Mouse (Mus musculus) thymus, postnatal 10 days (tissue): Measurements from ENCODE around the gene Spdya.
"Not testable (repeated sequence)": the region's sequence is repeated elsewhere in the genome, so short reads cannot be mapped to it uniquely, and the experiment has no call there.

ENCODE experiments used
- DNase-seq, 2 experiments: peaks; one replicate each; pipeline ENCODE4 v3.0.0; 2021; ENCODE audit warnings: low spot score in 2 of 2

Spdya gene

GRCm38 (mm10) chr17:71551757-71552451 lies at the start of gene Spdya:
Gene Spdya, plus strand, starts transcription at chr17:71552061.
- DNase-seq, result peak; percentile 56 to 65

DNA sequence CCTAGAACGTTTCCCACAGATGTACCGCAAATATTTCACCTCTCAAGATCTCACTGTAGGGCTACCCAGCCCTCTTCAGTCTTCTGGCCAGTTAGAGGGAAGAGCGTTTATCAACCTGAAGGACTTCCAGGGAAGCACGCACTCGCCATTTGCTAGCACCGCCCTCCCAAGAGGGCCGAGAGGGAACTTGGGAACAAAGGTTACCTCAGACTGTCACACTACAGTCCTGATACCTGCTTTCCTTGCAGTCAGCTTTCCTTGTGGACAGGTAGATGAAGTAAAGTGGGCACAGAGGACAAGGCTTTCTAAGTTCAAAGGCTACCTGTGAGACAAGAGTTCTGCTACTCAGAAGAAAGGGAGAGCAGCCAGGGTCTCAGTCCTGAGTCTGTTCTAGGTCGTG lies 45.0 kb upstream of the Spdya start:
- DNase-seq, result no peak

- DNase-seq, result no peak
Observed at GRCm38 (mm10) chr17:71510297-71510696, 41.6 kb upstream of the Spdya start.

GRCm38 (mm10) chr17:71526302-71526708 lies 25.6 kb upstream of the Spdya start:
- no peak for DNase-seq

DNA sequence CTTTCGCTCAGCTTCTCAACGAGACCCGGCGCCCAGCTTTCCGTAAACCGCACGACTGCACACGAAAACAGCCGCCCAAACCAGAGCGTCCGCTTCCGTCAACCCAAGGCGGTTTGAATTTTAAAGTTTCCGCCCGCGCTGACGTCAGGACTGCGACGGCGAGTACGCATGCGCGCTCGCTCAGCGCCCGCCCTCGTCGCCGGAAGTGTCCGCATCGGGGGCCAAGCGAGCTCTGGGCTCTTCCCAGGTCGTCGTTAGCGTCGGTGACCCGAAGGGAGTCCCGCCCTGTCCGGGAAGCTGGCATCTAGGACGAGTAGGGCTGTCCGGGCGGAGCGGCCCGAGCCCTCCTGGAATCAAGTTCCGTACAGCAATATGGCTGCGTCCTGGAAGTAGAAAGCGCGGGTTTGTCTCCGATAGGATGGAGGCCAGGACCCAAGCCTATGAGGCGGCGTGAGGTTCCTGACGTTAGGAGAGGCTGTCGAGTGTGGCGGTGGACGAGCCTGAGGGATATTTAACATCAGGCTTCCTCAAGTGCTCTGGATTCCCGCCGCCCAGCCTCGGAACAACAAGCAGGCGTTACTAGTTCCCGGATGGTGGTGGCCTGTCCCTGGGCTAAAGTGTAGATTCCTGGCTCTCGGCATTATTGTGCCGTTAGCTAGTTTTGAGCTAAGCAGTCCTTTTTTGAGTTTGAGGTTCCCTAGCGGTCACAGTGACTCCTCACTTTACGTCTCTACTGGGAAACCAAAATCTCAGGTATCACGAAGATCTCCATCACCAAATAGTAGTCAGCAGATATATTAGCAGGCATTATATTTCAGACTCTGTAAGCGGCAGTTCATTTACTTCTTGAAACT lies 24.9 kb upstream of the Spdya start, which contains the start of gene Ndc80:
Gene Ndc80, minus strand, starts transcription at position 147 of the 854 bp plus-strand sequence.
- DNase-seq, result peak; percentile 79 to 88

- DNase-seq, result no peak
Observed at GRCm38 (mm10) chr17:71528042-71528441, 23.8 kb upstream of the Spdya start.

DNA sequence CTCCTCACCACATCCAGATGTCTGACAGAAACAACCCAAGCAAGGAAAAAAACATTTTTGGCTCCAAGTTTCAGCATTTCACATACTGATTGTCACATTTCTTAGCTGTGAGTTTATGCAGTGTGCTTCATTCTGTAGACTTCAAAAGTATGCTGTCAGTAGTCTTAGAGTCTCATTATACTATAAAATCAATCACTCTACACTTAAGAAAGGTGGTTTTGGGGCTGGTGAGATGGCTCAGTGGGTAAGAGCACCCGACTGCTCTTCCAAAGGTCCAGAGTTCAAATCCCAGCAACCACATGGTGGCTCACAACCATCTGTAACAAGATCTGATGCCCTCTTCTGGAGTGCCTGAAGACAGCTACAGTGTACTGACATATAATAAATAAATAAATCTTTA lies 16.3 kb upstream of the Spdya start:
- not testable (repeated sequence) for DNase-seq

DNA sequence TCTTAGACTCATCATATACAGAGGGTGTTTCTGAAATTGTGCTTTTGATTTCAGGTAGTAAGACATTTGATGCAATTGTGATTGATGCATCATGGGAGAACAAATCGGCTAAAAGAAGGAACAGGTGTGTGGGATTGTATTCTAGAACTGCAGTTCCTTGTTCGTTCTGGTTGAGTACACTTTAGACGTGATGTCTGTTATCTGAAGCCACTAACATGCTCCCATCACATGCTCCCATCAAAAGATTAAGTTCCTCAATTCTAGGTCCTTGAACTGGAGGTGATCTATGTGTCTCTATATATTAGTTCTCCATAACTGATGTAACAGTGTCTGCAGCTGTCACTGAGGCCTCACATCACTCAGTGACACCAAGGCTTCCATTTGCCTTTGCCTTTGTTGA lies 14.7 kb upstream of the Spdya start:
- DNase-seq, result no peak

- peak in 1 of 2 experiments; percentile 29 for DNase-seq
Observed at GRCm38 (mm10) chr17:71548586-71548985, 3.3 kb upstream of the Spdya start.

DNA sequence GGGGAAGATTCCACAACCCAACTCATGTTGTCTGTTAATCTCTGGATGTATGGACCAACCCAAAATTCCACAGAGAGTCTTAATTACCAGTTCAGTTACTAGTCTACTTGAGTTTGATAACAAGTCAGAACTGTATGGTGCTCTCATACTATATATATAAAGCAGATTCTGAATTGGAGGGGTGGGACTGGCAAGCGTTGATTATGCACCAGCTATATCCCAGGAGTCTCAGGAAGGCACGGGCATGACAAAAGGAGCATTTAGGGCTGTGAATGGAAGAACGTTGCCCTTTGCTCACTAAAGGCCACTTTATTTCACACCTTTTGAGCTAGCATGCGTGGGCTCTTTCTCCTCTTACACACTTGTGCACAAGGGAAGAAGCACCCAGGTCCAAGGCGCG lies 511 bp upstream of the Spdya start:
- DNase-seq, result no peak

- no peak for DNase-seq
Observed at GRCm38 (mm10) chr17:71552901-71553300, 1.0 kb downstream of the Spdya start.

DNA sequence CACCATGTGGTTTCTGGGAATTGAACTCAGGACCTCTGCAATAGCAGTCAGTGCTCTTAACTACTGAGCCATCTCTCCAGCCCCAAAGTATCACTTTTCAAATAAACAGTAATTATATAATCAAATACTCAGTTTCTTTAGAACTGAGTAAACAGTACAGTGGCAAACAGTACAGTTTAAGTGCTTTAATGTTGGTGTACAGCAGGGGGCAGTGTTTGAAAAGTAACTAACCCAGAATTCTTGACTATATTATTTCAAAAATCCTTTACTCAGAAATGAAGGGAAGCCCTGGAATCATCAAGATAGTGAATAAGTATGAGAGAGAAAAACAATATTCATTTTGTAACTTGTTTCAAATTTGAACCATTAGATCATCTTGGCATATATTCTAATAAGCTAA lies 9.8 kb downstream of the Spdya start:
- DNase-seq, result peak in 1 of 2 experiments; percentile 35

GRCm38 (mm10) chr17:71579176-71579705 lies 27.4 kb downstream of the Spdya start:
- DNase-seq, result no peak

GRCm38 (mm10) chr17:71597881-71598658 lies 46.2 kb downstream of the Spdya start:
- DNase-seq, result no peak

GRCm38 (mm10) chr17:71598659-71599554 lies 47.0 kb downstream of the Spdya start:
- DNase-seq, result peak; percentile 83 to 87

- DNase-seq, result peak; percentile 92
Observed at GRCm38 (mm10) chr17:71615638-71616318, 63.9 kb downstream of the Spdya start, which contains the start of gene Wdr43. Gene Wdr43, plus strand, starts transcription at chr17:71615895.

- peak; percentile 15 to 44 for DNase-seq
Observed at GRCm38 (mm10) chr17:71616319-71617032, 64.6 kb downstream of the Spdya start.

DNA sequence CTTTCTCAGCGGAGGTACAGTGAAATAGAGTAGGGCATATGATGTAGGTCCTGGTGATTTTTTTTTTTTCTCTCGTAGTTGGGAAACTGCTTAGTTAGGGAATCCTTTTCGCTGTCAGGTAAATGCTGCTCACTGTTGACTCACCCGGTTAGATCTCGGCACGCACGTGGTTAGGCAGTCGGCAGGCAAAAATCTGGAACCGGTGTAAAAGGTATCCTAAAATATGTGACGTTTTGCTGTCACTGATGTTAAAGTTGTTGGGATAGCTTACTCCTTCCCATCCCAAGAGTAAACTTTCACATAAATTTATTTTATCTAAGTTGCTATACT lies 65.1 kb downstream of the Spdya start:
- no peak for DNase-seq

DNA sequence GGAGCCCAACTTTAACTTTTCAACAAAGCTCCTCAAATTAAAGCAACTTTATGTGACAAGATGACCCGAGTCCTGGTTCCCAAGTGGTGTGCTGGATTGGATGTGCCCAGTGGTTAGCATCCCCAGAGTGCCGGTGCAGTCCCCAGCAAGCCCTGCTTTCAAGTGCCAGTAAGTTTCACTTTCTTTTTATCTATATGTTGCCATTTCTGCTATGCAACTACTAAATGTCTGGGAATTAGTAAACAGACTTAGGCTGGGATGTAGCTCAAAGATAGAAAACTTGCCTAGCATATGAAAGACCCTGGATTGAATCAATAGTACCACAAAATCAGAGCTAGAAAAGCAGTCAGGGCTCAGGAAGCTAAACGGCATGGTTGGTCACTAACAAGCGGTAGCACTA lies 66.1 kb downstream of the Spdya start:
- no peak for DNase-seq

DNA sequence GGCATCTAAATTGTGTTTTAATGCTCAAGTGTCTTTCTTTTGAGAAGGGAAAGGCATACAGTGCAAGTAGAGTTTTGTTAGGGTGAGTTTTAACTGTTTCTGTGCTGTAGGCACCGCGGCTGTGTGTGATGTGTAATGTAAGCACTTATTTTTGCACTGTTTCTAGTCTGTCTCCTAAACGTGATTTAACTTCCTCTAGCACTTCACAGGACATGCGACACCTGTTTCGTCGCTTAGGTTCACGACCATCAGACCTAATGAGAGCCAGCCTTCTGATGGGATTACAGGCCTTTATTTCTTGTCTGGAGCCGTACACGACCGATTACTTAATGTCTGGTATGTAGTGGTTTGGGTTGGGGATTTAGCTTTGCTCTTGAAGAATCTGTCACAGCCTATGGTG lies 79.9 kb downstream of the Spdya start:
- DNase-seq, result no peak
